Mouse (Mus musculus) stomach, embryonic 14.5 days (tissue): ENCODE measurements around the gene C8a. TPM values are rescaled to one million over a fixed set of nuclear protein-coding genes. Genes with fewer than 3 reads are reported as not detected.

Experiments used
- ATAC-seq: fragments of 200-750 bp; cut with Nextera tagmentation; 2 replicates; pipeline ENCODE4 v1.8.0; 2017; ENCODE audit warnings: low read depth, moderate TSS enrichment; ENCODE audit not compliant: insufficient number of reproducible peaks, insufficient read depth, low FRiP score
- H3K27ac ChIP-seq: fragments of 300-500 bp; sonication (generic); 2 replicates; pipeline ENCODE4 v1.5.1; 2014; ENCODE audit warnings: mild to moderate bottlenecking, low read length, moderate library complexity, mixed read lengths
- H3K27me3 ChIP-seq: fragments of 300-500 bp; sonication (generic); 2 replicates; pipeline ENCODE4 v1.6.1; 2014; ENCODE audit warnings: low read length, control low read depth, mixed read lengths; ENCODE audit not compliant: control insufficient read depth, insufficient read depth
- H3K36me3 ChIP-seq: fragments of 300-500 bp; sonication (generic); 2 replicates; pipeline ENCODE4 v1.6.1; 2014; ENCODE audit warnings: mild to moderate bottlenecking, control low read depth, low read length, moderate library complexity, mixed read lengths; ENCODE audit not compliant: control insufficient read depth, insufficient read depth
- H3K4me1 ChIP-seq: fragments of 300-500 bp; sonication (generic); 2 replicates; pipeline ENCODE4 v1.6.1; 2014; ENCODE audit warnings: low read length, control low read depth, mixed read lengths; ENCODE audit not compliant: control insufficient read depth, insufficient read depth
- H3K4me2 ChIP-seq: fragments of 300-500 bp; sonication (generic); replicated peaks from 2 replicates; pipeline ENCODE4 v1.6.1; 2014; ENCODE audit warnings: low read depth, low read length, control low read depth
- H3K4me3 ChIP-seq: fragments of 300-500 bp; sonication (generic); 2 replicates; pipeline ENCODE4 v1.5.1; 2014; ENCODE audit warnings: low read depth, low read length, control low read depth
- H3K9ac ChIP-seq: fragments of 300-500 bp; sonication (generic); replicated peaks from 2 replicates; pipeline ENCODE4 v1.6.1; 2014; ENCODE audit warnings: low read depth, mild to moderate bottlenecking, control low read depth, low read length, moderate library complexity, mixed read lengths
- H3K9me3 ChIP-seq: fragments of 300-500 bp; sonication (generic); 2 replicates; pipeline ENCODE4 v1.6.1; 2016; ENCODE audit warnings: low read depth, low read length, control low read depth; ENCODE audit not compliant: control insufficient read depth
- WGBS: fragments of 180-500 bp; shearing (Covaris S2); extraction: QIAGEN DNeasy Blood & Tissue Kit; methylation state at CpG from one replicate; pipeline ENCODE4 v1.1.7; 2014; 5-methylcytosine and 5-hydroxymethylcytosine counted together
- polyA plus RNA-seq: library from polyadenylated mRNA; unstranded; fragments of >200 nt; fragmentation: Nextera tagmentation; extraction: Ambion mirVana; gene quantifications from 2 replicates; pipeline ENCODE4 v1.2.1, GENCODE M21; 2014

C8a gene
- polyA plus RNA-seq, 1 experiment from 2014 or later: not detected

- Histone ChIP-seq H3K4me1 (no peaks in the 10 kb centered on the region), H3K36me3 (no peaks in the 10 kb centered on the region), H3K9ac (no peak overlapping the region), H3K9me3 (no peaks in the 10 kb centered on the region), H3K4me2 (no peak overlapping the region), H3K4me3 (no peak overlapping the region), H3K27me3 (no peaks in the 10 kb centered on the region), H3K27ac (no peak overlapping the region)
- WGBS: 45% methylated on average over 10 of the region's 10 CpGs
- no peak for ATAC-seq
These were observed 65.4 kb downstream of the C8a start for GRCm38 (mm10) chr4:104810710-104811286.

GRCm38 (mm10) chr4:104805414-104806257 lies 70.6 kb downstream of the C8a start:
- no peak for ATAC-seq
- Histone ChIP-seq H3K27me3 (no peaks in the 10 kb centered on the region), H3K9me3 (no peaks in the 10 kb centered on the region), H3K27ac (no peak overlapping the region), H3K4me2 (no peak overlapping the region), H3K4me3 (no peak overlapping the region), H3K36me3 (no peaks in the 10 kb centered on the region), H3K9ac (no peak overlapping the region), H3K4me1 (no peaks in the 10 kb centered on the region)
- WGBS: 66% methylated on average over 19 of the region's 19 CpGs

GRCm38 (mm10) chr4:104804100-104804499 lies 72.1 kb downstream of the C8a start:
- Histone ChIP-seq H3K27me3 (no peaks in the 10 kb centered on the region), H3K9ac (no peak overlapping the region), H3K9me3 (no peaks in the 10 kb centered on the region), H3K4me2 (no peak overlapping the region), H3K36me3 (no peaks in the 10 kb centered on the region), H3K27ac (no peak overlapping the region), H3K4me1 (no peaks in the 10 kb centered on the region), H3K4me3 (no peak overlapping the region)
- ATAC-seq: no peak
- WGBS: 51% methylated on average over 4 of the region's 4 CpGs

GRCm38 (mm10) chr4:104801625-104802024 lies 74.6 kb downstream of the C8a start:
- Histone ChIP-seq H3K4me2 (no peak overlapping the region), H3K4me3 (no peak overlapping the region), H3K9me3 (no peaks in the 10 kb centered on the region), H3K4me1 (no peaks in the 10 kb centered on the region), H3K27ac (no peak overlapping the region), H3K27me3 (no peaks in the 10 kb centered on the region), H3K9ac (no peak overlapping the region), H3K36me3 (no peaks in the 10 kb centered on the region)
- no peak for ATAC-seq
- 91% methylated on average over 3 of the region's 3 CpGs for WGBS

- no peak overlapping the region for H3K27ac ChIP-seq
- no peak overlapping the region for H3K4me2 ChIP-seq
- 85% methylated on average over 9 of the region's 9 CpGs for WGBS
- no peaks in the 10 kb centered on the region for H3K9me3 ChIP-seq
- H3K4me3 ChIP-seq: no peak overlapping the region
- no peak for ATAC-seq
- H3K4me1 ChIP-seq: no peaks in the 10 kb centered on the region
- no peaks in the 10 kb centered on the region for H3K27me3 ChIP-seq
- H3K36me3 ChIP-seq: no peaks in the 10 kb centered on the region
- no peak overlapping the region for H3K9ac ChIP-seq
These were observed 77.2 kb downstream of the C8a start for GRCm38 (mm10) chr4:104798951-104799350.

- WGBS: 78% methylated on average over 4 of the region's 4 CpGs
- Histone ChIP-seq H3K27me3 (no peaks in the 10 kb centered on the region), H3K9me3 (no peaks in the 10 kb centered on the region), H3K4me3 (no peak overlapping the region), H3K9ac (no peak overlapping the region), H3K27ac (no peak overlapping the region), H3K4me1 (no peaks in the 10 kb centered on the region), H3K4me2 (no peak overlapping the region), H3K36me3 (no peaks in the 10 kb centered on the region)
- ATAC-seq: no peak
These were observed 84.1 kb downstream of the C8a start for GRCm38 (mm10) chr4:104792111-104792510.

- H3K27ac ChIP-seq: no peak overlapping the region
- no peaks in the 10 kb centered on the region for H3K4me1 ChIP-seq
- WGBS: 79% methylated on average over 4 of the region's 4 CpGs
- H3K27me3 ChIP-seq: no peaks in the 10 kb centered on the region
- no peaks in the 10 kb centered on the region for H3K36me3 ChIP-seq
- H3K4me3 ChIP-seq: no peak overlapping the region
- no peak overlapping the region for H3K4me2 ChIP-seq
- H3K9me3 ChIP-seq: no peaks in the 10 kb centered on the region
- no peak for ATAC-seq
- no peak overlapping the region for H3K9ac ChIP-seq
These were observed 93.9 kb downstream of the C8a start for GRCm38 (mm10) chr4:104782346-104782745.

GRCm38 (mm10) chr4:104781441-104781840 lies 94.8 kb downstream of the C8a start:
- Histone ChIP-seq H3K4me3 (no peak overlapping the region), H3K27ac (no peak overlapping the region), H3K4me1 (no peaks in the 10 kb centered on the region), H3K9me3 (no peaks in the 10 kb centered on the region), H3K36me3 (no peaks in the 10 kb centered on the region), H3K27me3 (no peaks in the 10 kb centered on the region), H3K4me2 (no peak overlapping the region), H3K9ac (no peak overlapping the region)
- WGBS: 87% methylated on average over 3 of the region's 3 CpGs
- no peak for ATAC-seq
